Mouse (Mus musculus): ENCODE data around the gene Ucma. TPM values are rescaled to one million over a fixed set of nuclear protein-coding genes. Genes with fewer than 3 reads are reported as not detected.
"Not testable (repeated sequence)": the region's sequence is repeated elsewhere in the genome, so short reads cannot be mapped to it uniquely, and the experiment has no call there.

Gene Ucma
- polyA plus RNA-seq (2012; rRNA removed): not detected in 2 replicates

GRCm38 (mm10) chr2:4975807-4976206 lies at the start of gene Ucma:
Gene Ucma (plus strand): TSS chr2:4976122.
- H3K36me3 ChIP-seq (ENCODE audit: control insufficient read depth, insufficient read depth, low read length): no peaks in the 10 kb centered on the region
- TF ChIP-seq CTCF (IDR thresholded peaks at IDR 0.05; ENCODE audit: extremely low read depth, insufficient read length, insufficient replicate concordance, low read depth, low read length) (no peak), POLR2A (IDR thresholded peaks at IDR 0.05; ENCODE audit: low read depth, low read length) (no peak)
- no peak within 1 kb of the TSS for H3K4me3 ChIP-seq (ENCODE audit: low read depth, low read length)
- no peaks in the 10 kb centered on the region for H3K4me1 ChIP-seq (ENCODE audit: control insufficient read depth, insufficient read depth, insufficient read length, low read length)
- H3K27ac ChIP-seq (ENCODE audit: insufficient read depth, low read depth, low read length): no peak within 1 kb of the TSS
- H3K27me3 ChIP-seq (ENCODE audit: control insufficient read depth, insufficient read depth, low read length): no peaks in the 10 kb centered on the region
- 80% methylated on average over 5 of the region's 5 CpGs for WGBS

DNA sequence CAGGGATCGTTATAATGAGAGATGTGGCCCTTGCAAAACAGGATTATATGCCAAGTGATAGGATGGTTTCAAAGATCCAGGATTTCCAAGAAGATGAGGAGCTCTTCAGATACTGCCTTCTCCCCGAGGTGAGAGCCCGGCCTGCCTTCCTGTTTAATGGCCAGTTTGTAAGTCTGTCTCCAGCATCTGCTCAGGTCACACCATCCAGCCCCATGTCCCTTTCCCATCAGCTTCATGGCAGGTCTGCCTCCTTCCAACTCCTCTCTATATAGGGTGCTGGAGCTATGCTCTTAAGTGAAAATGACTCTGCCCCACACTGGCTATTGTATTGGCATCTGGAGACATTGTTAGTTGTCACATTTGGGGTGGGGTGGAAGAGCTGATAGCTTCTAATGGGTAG lies 48.5 kb upstream of the Ucma start:
- TF ChIP-seq POLR2A (IDR thresholded peaks at IDR 0.05; ENCODE audit: low read depth, low read length): no peak
- TF ChIP-seq CTCF (IDR thresholded peaks at IDR 0.05; ENCODE audit: extremely low read depth, insufficient read length, insufficient replicate concordance, low read depth, low read length): no peak
- no peaks in the 10 kb centered on the region for H3K27me3 ChIP-seq (ENCODE audit: control insufficient read depth, insufficient read depth, low read length)
- no peak overlapping the region for H3K27ac ChIP-seq (ENCODE audit: insufficient read depth, low read depth, low read length)
- peaks cover 68% of the 10 kb centered on the region for H3K36me3 ChIP-seq (ENCODE audit: control insufficient read depth, insufficient read depth, low read length)
- WGBS: 91% methylated on average over 3 of the region's 3 CpGs
- H3K4me1 ChIP-seq (ENCODE audit: control insufficient read depth, insufficient read depth, insufficient read length, low read length): peaks cover 3% of the 10 kb centered on the region; the same call in 1 of the 2 replicates
- no peak overlapping the region for H3K4me3 ChIP-seq (ENCODE audit: low read depth, low read length)

DNA sequence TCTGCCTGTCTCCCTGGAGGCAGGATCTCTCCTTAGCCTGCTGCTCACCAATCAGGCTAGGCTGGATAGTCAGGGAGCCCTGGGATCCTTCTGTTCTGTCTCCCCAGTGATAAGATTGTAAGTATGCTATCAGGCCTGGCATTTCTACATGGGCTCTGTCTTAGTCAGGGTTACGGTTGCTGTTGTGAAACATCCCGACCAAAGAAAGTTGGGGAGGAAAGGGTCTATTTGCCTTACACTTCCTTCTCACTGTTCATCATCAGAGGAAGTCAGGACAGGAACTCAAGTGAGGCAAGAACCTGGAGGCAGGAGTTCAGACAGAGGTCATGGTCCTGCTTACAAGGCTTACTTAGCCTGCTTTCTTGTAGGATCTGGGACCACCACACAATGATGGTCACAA lies 46.7 kb upstream of the Ucma start:
- no peak overlapping the region for H3K27ac ChIP-seq (ENCODE audit: insufficient read depth, low read depth, low read length)
- H3K4me3 ChIP-seq (ENCODE audit: low read depth, low read length): no peak overlapping the region
- WGBS: 80% methylated on average over 2 of the region's 2 CpGs
- H3K36me3 ChIP-seq (ENCODE audit: control insufficient read depth, insufficient read depth, low read length): peaks cover 68% of the 10 kb centered on the region
- no peaks in the 10 kb centered on the region for H3K4me1 ChIP-seq (ENCODE audit: control insufficient read depth, insufficient read depth, insufficient read length, low read length)
- H3K27me3 ChIP-seq (ENCODE audit: control insufficient read depth, insufficient read depth, low read length): no peaks in the 10 kb centered on the region
- TF ChIP-seq CTCF (IDR thresholded peaks at IDR 0.05; ENCODE audit: extremely low read depth, insufficient read length, insufficient replicate concordance, low read depth, low read length) (no peak), POLR2A (IDR thresholded peaks at IDR 0.05; ENCODE audit: low read depth, low read length) (no peak)

- Histone ChIP-seq H3K27me3 (ENCODE audit: control insufficient read depth, insufficient read depth, low read length) (no peaks in the 10 kb centered on the region), H3K4me3 (ENCODE audit: low read depth, low read length) (no peak overlapping the region), H3K4me1 (ENCODE audit: control insufficient read depth, insufficient read depth, insufficient read length, low read length) (no peaks in the 10 kb centered on the region), H3K36me3 (ENCODE audit: control insufficient read depth, insufficient read depth, low read length) (peaks cover 74% of the 10 kb centered on the region), H3K27ac (ENCODE audit: insufficient read depth, low read depth, low read length) (no peak overlapping the region)
- TF ChIP-seq POLR2A (IDR thresholded peaks at IDR 0.05; ENCODE audit: low read depth, low read length) (no peak), CTCF (IDR thresholded peaks at IDR 0.05; ENCODE audit: extremely low read depth, insufficient read length, insufficient replicate concordance, low read depth, low read length) (no peak)
- 95% methylated on average over 9 of the region's 9 CpGs for WGBS
These were observed 41.4 kb upstream of the Ucma start for GRCm38 (mm10) chr2:4934516-4934915.

DNA sequence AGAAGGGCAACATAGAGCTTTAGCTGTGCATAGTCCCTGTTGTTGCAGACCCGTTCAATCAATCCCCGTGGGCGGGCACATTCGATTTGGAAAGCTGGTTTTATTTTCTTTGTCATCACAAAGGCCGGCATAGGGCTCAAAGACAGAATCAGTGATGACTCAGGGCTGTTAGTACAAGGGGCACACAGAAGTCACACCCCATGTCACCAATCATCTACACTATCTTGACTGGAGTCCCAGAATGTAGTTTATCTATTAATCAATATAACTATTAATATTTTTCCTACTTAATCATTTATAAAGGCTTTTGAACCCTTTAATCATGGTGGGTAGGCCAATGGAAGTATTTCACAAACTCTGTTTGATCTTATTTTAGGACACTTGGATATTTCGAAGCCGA lies 38.0 kb upstream of the Ucma start:
- WGBS: 72% methylated on average over 7 of the region's 7 CpGs
- TF ChIP-seq POLR2A (IDR thresholded peaks at IDR 0.05; ENCODE audit: low read depth, low read length) (no peak), CTCF (IDR thresholded peaks at IDR 0.05; ENCODE audit: extremely low read depth, insufficient read length, insufficient replicate concordance, low read depth, low read length) (no peak)
- no peaks in the 10 kb centered on the region for H3K4me1 ChIP-seq (ENCODE audit: control insufficient read depth, insufficient read depth, insufficient read length, low read length)
- H3K36me3 ChIP-seq (ENCODE audit: control insufficient read depth, insufficient read depth, low read length): peaks cover 57% of the 10 kb centered on the region
- no peak overlapping the region for H3K4me3 ChIP-seq (ENCODE audit: low read depth, low read length)
- H3K27me3 ChIP-seq (ENCODE audit: control insufficient read depth, insufficient read depth, low read length): no peaks in the 10 kb centered on the region
- H3K27ac ChIP-seq (ENCODE audit: insufficient read depth, low read depth, low read length): no peak overlapping the region

DNA sequence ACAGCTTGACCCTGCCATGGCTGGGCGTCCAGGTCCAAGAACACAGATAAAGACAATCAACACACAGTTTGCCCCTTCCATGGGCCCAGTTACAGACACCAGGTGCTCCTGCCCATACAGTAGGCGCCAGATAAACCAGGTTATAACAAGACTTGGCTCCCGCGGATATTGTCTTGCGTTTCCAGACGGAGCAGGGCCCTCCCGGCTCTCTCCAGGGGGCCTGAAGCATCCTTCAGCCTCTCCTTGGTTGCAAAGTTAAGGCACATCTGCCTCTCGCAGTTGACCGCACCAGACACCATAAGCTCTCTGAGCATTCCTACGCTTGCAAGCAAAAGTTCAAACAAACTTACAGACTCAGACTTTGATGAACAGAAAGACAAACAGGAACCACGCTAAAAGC lies 35.1 kb upstream of the Ucma start:
- H3K27ac ChIP-seq (ENCODE audit: insufficient read depth, low read depth, low read length): no peak overlapping the region
- no peak for TF ChIP-seq CTCF (IDR thresholded peaks at IDR 0.05; ENCODE audit: extremely low read depth, insufficient read length, insufficient replicate concordance, low read depth, low read length)
- no peak for TF ChIP-seq POLR2A (IDR thresholded peaks at IDR 0.05; ENCODE audit: low read depth, low read length)
- H3K27me3 ChIP-seq (ENCODE audit: control insufficient read depth, insufficient read depth, low read length): no peaks in the 10 kb centered on the region
- 93% methylated on average over 11 of the region's 11 CpGs for WGBS
- no peak overlapping the region for H3K4me3 ChIP-seq (ENCODE audit: low read depth, low read length)
- peaks cover 40% of the 10 kb centered on the region for H3K36me3 ChIP-seq (ENCODE audit: control insufficient read depth, insufficient read depth, low read length)
- H3K4me1 ChIP-seq (ENCODE audit: control insufficient read depth, insufficient read depth, insufficient read length, low read length): no peaks in the 10 kb centered on the region

DNA sequence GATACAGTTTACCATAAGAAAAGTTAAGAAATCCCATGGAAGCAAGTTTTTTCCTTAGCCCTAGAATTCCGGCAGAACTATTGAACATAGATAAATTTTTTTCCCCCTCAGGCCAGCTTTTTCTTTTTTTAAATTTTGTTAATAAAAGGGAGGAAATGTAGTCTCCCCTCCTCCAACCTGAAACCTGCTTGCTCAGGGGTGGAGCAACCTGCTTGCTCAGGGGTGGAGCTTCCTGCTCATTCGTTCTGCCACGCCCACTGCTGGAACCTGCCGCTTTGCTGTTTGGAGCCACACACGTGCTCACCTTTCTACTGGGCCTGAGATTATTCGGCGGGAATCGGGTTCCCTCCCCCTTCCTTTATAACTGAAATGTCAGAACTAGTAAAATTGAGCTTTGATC lies 26.2 kb upstream of the Ucma start:
- H3K27ac ChIP-seq (ENCODE audit: insufficient read depth, low read depth, low read length); H3K36me3 ChIP-seq (ENCODE audit: control insufficient read depth, insufficient read depth, low read length); H3K4me1 ChIP-seq (ENCODE audit: control insufficient read depth, insufficient read depth, insufficient read length, low read length); H3K4me3 ChIP-seq (ENCODE audit: low read depth, low read length); H3K27me3 ChIP-seq (ENCODE audit: control insufficient read depth, insufficient read depth, low read length): not testable (repeated sequence)
- WGBS: 39% methylated on average over 8 of the region's 8 CpGs

DNA sequence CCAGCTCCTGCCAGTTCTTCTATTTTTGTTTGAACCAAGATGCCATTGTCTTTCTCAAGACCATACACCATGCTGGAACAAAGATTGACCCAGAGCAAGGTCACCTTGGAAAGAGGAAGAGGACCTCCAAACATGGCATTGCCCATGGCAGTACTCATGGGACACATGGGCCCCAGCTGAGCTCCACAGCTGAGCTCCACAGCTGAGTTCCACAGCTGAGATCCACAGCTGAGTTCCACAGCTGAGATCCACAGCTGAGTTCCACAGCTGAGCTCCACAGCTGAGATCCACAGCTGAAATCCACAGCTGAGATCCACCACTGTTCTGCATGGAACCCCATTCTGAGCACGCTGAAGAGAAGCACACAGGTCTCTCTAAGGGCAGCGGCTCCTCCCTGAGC lies 24.9 kb upstream of the Ucma start:
- Histone ChIP-seq H3K4me3 (ENCODE audit: low read depth, low read length) (no peak overlapping the region), H3K27me3 (ENCODE audit: control insufficient read depth, insufficient read depth, low read length) (no peaks in the 10 kb centered on the region), H3K36me3 (ENCODE audit: control insufficient read depth, insufficient read depth, low read length) (no peaks in the 10 kb centered on the region), H3K27ac (ENCODE audit: insufficient read depth, low read depth, low read length) (no peak overlapping the region), H3K4me1 (ENCODE audit: control insufficient read depth, insufficient read depth, insufficient read length, low read length) (peaks cover 2% of the 10 kb centered on the region; the same call in 1 of the 2 replicates)
- WGBS: 97% methylated on average over 2 of the region's 2 CpGs
- TF ChIP-seq POLR2A (IDR thresholded peaks at IDR 0.05; ENCODE audit: low read depth, low read length) (no peak), CTCF (IDR thresholded peaks at IDR 0.05; ENCODE audit: extremely low read depth, insufficient read length, insufficient replicate concordance, low read depth, low read length) (no peak)
